Mouse (Mus musculus): ENCODE data around the gene Spag7.

Spag7 gene

GRCm38 (mm10) chr11:70625473-70625872, 43.7 kb downstream of the Spag7 start:
- H3K4me1 ChIP-seq (replicated peaks; ENCODE audit: low read depth, low read length) = peaks cover 42% of the 10 kb centered on the region
- no peaks in the 10 kb centered on the region for H3K27me3 ChIP-seq (ENCODE audit: insufficient read depth, low read length)
- H3K4me3 ChIP-seq (replicated peaks; ENCODE audit: low read length) = no peak overlapping the region
- no peaks in the 10 kb centered on the region for H3K36me3 ChIP-seq (ENCODE audit: insufficient read depth, low read length)
- H3K9me3 ChIP-seq (ENCODE audit: low read length) = no peaks in the 10 kb centered on the region
- TF ChIP-seq CTCF (conservative IDR thresholded peaks at IDR 0.05; ENCODE audit: low read length) (peak; percentile 92), POU5F1 (IDR thresholded peaks at IDR 0.05; ENCODE audit: borderline replicate concordance, low read length) (no peak), NANOG (IDR thresholded peaks at IDR 0.05; ENCODE audit: borderline replicate concordance, low read length) (no peak)

GRCm38 (mm10) chr11:70623053-70623742, 46.0 kb downstream of the Spag7 start:
- TF ChIP-seq POU5F1 (IDR thresholded peaks at IDR 0.05; ENCODE audit: borderline replicate concordance, low read length) (no peak), CTCF (conservative IDR thresholded peaks at IDR 0.05; ENCODE audit: low read length) (peak; percentile 52)
- Histone ChIP-seq H3K9me3 (ENCODE audit: low read length) (no peaks in the 10 kb centered on the region), H3K36me3 (ENCODE audit: insufficient read depth, low read length) (no peaks in the 10 kb centered on the region), H3K27me3 (ENCODE audit: insufficient read depth, low read length) (peaks cover 10% of the 10 kb centered on the region), H3K4me3 (replicated peaks; ENCODE audit: low read length) (no peak overlapping the region; the same call in 1 of the 2 replicates), H3K4me1 (replicated peaks; ENCODE audit: low read depth, low read length) (peaks cover 42% of the 10 kb centered on the region)

DNA sequence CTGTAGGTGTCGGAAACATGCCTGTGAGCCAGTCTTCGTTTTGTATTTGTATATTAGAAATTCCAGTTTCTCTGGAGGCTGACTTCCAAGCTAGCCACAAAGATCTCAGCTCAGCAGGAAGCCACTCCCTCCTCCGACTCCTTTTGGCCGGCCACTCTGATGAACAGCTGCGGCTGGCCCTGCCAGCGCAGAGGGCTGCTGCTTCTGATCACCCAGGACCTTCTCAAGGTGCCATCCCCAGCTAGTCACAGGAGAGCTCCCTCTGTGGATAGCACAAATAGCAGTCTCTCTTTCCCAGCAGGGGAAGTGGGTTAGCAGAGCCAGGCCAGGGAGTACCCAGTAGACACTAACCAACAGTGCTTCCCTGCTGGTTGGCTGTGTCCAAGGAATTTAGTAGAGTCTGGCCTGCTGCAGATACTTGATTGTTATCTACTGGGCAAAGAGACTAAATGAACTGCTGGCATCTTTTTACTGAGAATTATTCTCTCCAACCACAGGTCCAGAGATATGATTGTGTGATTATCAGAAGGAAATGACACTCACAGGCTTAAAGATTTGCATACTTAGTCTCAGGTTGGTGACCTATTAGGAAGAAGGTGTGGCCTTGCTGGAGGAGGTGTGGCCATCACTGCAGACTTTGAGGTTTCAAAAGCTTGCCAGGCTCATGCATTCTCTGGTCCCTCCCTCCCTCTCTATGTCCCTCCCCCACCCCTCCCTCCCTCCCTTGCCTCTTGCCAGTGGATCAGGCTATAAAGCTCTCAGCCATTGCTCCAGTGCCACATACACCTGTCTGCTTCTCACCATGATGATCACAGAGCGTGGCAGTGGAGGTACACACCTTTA, 47.0 kb downstream of the Spag7 start:
- TF ChIP-seq CTCF (conservative IDR thresholded peaks at IDR 0.05; ENCODE audit: low read length) = no peak
- no peak for TF ChIP-seq POU5F1 (IDR thresholded peaks at IDR 0.05; ENCODE audit: borderline replicate concordance, low read length)
- TF ChIP-seq NANOG (IDR thresholded peaks at IDR 0.05; ENCODE audit: borderline replicate concordance, low read length) = no peak
- no peaks in the 10 kb centered on the region for H3K36me3 ChIP-seq (ENCODE audit: insufficient read depth, low read length)
- peaks cover 20% of the 10 kb centered on the region for H3K27me3 ChIP-seq (ENCODE audit: insufficient read depth, low read length)
- no peak overlapping the region for H3K4me3 ChIP-seq (replicated peaks; ENCODE audit: low read length)
- peaks cover 51% of the 10 kb centered on the region for H3K4me1 ChIP-seq (replicated peaks; ENCODE audit: low read depth, low read length)
- H3K9me3 ChIP-seq (ENCODE audit: low read length) = no peaks in the 10 kb centered on the region

DNA sequence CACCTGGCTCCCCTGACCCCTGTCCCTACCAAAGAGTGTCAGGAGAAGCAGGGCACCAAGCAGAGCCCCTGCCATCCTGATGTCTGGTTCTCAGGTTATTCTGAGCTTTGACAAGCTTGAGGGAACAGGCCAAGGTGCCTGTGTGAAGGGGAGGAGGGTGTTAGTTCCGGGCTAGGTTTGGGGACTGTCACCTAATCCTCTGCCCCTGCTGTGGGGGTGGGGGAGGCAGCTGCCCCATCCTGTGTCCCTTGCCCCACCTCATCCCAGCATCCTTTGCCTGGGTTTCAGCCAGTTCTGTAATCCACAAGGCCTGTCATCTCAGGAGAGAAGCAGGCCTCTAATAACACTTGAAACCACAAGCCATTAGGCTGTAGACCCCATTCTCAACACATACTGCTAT, 50.1 kb downstream of the Spag7 start, which contains the start of gene Chrne:
Gene Chrne, minus strand, starts transcription at position 116 of the 400 bp plus-strand sequence.
- H3K9me3 ChIP-seq (ENCODE audit: low read length) = no peaks in the 10 kb centered on the region
- peaks cover 65% of the 10 kb centered on the region for H3K4me1 ChIP-seq (replicated peaks; ENCODE audit: low read depth, low read length)
- no peak for TF ChIP-seq NANOG (IDR thresholded peaks at IDR 0.05; ENCODE audit: borderline replicate concordance, low read length)
- TF ChIP-seq CTCF (conservative IDR thresholded peaks at IDR 0.05; ENCODE audit: low read length) = no peak
- no peak for TF ChIP-seq POU5F1 (IDR thresholded peaks at IDR 0.05; ENCODE audit: borderline replicate concordance, low read length)
- H3K27me3 ChIP-seq (ENCODE audit: insufficient read depth, low read length) = peaks cover 40% of the 10 kb centered on the region
- no peak within 1 kb of the TSS for H3K4me3 ChIP-seq (replicated peaks; ENCODE audit: low read length)
- H3K36me3 ChIP-seq (ENCODE audit: insufficient read depth, low read length) = no peaks in the 10 kb centered on the region

DNA sequence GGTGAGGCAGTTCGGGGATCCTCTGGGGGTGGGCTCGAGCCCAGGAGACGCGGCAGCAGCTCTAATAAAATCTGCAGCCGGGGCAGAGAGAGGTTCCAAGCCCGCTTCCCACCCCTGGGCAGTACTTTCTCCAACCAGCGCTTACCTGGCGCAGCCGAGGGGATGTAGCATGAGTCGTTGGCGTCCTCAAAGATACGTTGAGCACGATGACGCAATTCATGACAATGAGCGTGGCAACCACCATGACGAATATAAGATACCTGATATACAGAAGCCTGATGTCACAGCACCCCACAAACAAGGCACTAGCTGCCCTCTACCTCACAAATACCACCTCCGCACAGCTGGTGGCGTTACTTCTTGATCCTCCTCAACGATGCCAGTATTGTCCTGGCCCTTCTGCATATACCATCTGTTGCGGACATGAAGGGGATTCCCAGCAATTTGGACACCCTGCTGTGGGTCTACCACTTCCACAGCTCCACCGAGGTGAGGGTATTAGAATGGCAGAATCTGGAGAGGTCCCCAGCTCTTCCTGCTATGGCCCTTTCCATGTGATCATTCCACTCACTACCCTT, 53.6 kb downstream of the Spag7 start, which contains the start of gene 4930544D05Rik:
Gene 4930544D05Rik, plus strand, starts transcription at position 333 of the 578 bp plus-strand sequence.
- no peak for TF ChIP-seq NANOG (IDR thresholded peaks at IDR 0.05; ENCODE audit: borderline replicate concordance, low read length)
- TF ChIP-seq CTCF (conservative IDR thresholded peaks at IDR 0.05; ENCODE audit: low read length) = no peak
- no peak for TF ChIP-seq POU5F1 (IDR thresholded peaks at IDR 0.05; ENCODE audit: borderline replicate concordance, low read length)

DNA sequence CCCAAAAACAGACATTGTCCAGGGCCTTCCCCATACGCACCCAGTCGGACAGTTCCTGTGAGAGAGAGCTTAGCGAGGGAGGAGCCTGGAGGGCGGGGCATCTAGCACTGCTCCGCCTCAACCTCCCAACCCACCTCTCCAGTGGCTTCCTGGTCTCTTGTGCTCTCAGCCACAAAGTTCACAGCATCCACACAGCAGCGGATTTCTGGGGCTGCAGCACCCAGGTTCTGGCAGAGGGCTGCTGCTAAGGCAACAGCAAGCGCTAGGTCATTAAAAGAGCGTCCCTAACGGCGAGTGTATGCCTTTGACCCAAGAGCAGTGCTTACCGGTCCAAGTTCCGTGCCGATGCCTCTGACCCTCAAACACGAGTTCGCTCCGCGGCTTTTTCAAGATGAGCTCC, 54.1 kb downstream of the Spag7 start:
- Histone ChIP-seq H3K36me3 (ENCODE audit: insufficient read depth, low read length) (peaks cover 29% of the 10 kb centered on the region), H3K4me3 (replicated peaks; ENCODE audit: low read length) (peak overlapping the region; percentile 80), H3K4me1 (replicated peaks; ENCODE audit: low read depth, low read length) (peaks cover 50% of the 10 kb centered on the region), H3K27me3 (ENCODE audit: insufficient read depth, low read length) (peaks cover 40% of the 10 kb centered on the region), H3K9me3 (ENCODE audit: low read length) (no peaks in the 10 kb centered on the region)
- no peak for TF ChIP-seq NANOG (IDR thresholded peaks at IDR 0.05; ENCODE audit: borderline replicate concordance, low read length)
- TF ChIP-seq CTCF (conservative IDR thresholded peaks at IDR 0.05; ENCODE audit: low read length) = no peak
- no peak for TF ChIP-seq POU5F1 (IDR thresholded peaks at IDR 0.05; ENCODE audit: borderline replicate concordance, low read length)

More for the DNA sequence above, 53.6 kb downstream of the Spag7 start, which contains the start of gene 4930544D05Rik:
- Histone ChIP-seq H3K4me3 (replicated peaks; ENCODE audit: low read length) (peak within 1 kb of the TSS; percentile 80), H3K4me1 (replicated peaks; ENCODE audit: low read depth, low read length) (peaks cover 50% of the 10 kb centered on the region), H3K36me3 (ENCODE audit: insufficient read depth, low read length) (peaks cover 25% of the 10 kb centered on the region), H3K27me3 (ENCODE audit: insufficient read depth, low read length) (peaks cover 40% of the 10 kb centered on the region), H3K9me3 (ENCODE audit: low read length) (no peaks in the 10 kb centered on the region)
